Mouse (Mus musculus) ovary, adult 18-20 months (tissue): ENCODE data around the gene Bcdin3d.

Experiments
- DNase-seq: peaks from one replicate; pipeline ENCODE4 v3.0.0; 2022; ENCODE audit warnings: low spot score, mixed read lengths

Gene Bcdin3d

DNA sequence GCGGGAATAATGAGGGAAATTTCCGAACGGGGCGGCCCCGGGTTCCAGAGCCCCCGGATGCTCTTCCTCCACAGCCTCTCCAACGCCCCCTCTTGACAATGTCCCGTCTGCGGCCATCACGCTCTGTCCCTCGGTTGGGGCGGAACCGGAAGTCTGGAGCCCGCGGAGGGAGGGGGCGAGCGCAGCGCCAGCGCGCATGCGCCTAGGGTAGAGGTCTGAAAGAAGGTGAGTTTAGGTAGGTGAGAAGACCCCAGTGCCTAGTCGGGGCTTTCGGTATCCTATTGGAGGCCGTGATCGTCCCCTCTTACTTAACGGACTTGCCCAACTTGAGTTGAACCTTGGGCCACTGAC is at the start of gene Bcdin3d:
Bcdin3d (minus strand) TSS at position 155 of the 351 bp plus-strand sequence.
- peak; percentile 83 for DNase-seq

DNA sequence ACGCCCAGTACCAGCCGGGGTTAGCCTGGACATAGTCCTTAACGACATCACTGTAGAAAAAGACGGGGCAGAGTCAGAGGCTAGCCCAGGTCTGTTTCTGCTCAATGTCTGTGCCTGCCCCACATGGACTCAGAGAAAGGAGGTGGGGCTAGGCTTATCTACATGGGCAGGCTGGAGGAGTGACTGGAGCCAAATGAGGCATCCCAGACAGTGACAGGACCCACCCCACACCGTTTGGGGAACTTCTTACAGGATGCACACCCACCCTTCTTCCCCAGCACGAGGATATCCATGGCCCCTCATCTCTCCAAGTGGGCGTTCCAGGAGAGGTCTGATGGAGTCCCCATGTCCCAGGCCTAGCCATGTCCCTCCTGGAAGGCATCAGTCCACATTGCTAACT is 45.8 kb upstream of the Bcdin3d start:
- no peak for DNase-seq

DNA sequence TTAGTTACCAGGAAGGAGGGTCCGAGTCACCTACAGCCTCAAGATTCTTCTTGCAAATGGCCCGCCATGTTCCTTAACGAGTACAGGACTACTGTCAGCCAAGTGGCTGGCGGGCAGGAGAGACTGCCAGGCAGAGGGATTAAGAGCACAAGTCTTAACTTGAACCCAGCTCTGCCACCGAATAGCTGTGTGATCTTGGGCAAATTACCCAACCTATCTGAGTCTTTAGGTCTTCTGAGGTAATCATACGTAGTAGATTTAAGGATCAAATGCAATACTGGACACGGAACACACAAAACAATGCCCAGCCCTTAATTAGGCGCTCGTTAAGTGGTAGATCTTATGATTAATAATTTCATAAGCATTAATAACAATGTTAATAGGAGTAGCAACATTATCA is 45.1 kb upstream of the Bcdin3d start:
- DNase-seq, result no peak

DNA sequence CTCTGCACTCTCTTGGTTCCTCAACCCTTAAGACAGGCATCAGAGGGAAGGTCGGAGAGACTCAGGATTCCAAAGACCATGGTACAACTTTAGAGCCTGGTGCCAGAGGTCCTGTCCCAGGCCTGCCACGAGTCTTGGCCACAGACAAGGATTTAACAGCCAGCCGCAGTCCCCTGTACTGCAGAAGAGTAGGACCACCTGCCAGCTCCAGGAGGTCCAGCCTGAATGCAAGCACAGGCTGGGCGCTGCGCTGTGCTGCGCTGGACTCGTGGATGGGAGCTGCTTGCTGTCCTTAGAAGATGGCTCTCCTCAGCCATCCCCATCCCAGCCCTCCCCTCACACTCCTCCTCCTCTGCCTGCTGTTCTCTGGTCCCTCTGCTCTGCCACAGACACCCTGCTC is 43.2 kb upstream of the Bcdin3d start:
- no peak for DNase-seq

DNA sequence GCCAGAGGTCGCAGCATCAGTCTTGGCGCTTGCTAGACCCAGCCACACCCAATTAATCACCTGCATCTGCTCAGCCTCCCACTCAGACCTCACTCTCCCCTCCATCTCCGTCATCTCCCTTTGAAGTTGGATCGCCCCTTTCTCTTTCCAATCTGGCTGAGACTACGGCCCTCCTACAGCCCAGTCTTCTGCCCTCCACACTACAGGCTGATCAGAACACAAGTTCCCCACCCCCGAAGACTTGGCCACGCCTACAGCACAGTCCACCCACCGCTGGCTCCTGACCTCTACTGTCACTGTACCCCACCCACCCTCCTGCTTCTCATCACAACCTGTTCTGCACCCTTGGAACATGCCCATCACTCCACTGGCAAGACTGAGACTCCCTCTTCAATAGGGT is 42.2 kb upstream of the Bcdin3d start:
- no peak for DNase-seq

DNA sequence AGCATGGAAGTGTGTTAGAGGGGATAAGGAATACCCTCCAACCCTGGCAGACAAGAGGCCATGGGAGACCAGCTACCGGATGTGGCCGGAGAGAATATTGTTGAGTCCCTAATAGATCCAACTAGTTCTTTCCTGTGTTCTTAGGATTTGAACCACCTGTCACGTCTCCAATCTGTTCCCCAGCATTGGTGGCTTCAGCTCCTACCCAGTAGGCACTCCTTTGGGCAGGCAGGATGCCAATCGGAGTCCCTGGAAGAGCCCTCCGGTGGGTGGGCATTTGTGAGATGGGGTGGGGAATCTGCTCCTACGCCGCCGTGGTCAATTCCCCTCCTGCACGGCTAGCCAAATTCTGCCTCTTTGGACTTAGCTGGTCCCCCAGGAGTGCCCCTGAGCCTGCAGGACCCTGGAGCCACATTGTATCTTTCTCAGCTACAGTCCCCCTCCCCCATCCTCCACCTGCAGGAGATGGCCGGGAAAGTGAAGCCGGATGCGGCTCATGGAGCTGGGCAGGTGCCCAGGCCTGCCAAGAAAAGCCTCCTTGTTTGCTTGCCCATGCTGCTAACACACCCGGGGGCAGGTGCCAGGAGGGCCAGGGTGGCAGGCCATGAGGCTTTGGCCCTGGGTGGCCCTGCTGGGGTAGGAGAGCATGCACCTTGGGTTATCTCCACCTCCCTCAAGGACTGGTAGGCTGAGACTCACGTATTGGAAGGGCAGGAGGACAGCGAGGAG is 37.4 kb upstream of the Bcdin3d start:
- no peak for DNase-seq

DNA sequence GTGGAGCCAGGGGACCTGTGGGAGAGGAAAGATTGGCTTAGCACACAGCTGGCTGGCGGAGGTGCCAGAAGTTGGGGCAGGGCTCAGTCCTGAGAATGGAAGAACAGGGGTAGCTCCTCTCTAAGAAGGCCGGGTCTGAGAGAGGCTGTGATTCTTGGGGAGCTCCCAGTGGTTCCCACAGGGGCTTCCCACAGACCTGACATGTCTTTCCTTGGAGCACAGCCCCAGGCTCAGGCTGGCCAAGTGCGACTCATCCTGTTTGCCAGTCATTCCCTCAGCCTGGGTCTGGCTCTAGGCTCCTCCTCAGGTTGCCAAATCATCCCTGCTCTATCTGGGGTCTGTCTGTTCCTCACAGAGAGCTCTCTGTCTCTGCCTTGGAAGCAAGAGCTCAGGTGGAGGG is 36.1 kb upstream of the Bcdin3d start:
- no peak for DNase-seq

DNA sequence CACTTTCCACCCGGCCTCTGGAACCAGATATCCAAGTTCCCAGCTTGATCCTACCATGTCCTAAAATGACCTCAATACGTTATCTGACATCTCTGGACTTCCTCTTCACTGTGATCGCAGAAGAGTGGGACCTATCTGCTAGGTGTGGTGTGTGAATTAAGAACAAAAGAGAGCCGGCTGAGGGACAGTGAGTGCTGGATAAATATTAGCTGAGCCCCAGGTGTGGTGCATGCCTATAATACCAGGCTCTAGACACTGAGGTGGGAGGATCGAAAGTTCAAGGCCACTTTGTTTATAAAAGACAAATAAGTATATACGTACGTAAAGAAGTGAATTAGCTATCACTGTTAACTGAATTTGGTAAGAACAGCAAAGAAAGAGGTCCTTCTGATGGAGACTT is 35.3 kb upstream of the Bcdin3d start:
- DNase-seq, result no peak

DNA sequence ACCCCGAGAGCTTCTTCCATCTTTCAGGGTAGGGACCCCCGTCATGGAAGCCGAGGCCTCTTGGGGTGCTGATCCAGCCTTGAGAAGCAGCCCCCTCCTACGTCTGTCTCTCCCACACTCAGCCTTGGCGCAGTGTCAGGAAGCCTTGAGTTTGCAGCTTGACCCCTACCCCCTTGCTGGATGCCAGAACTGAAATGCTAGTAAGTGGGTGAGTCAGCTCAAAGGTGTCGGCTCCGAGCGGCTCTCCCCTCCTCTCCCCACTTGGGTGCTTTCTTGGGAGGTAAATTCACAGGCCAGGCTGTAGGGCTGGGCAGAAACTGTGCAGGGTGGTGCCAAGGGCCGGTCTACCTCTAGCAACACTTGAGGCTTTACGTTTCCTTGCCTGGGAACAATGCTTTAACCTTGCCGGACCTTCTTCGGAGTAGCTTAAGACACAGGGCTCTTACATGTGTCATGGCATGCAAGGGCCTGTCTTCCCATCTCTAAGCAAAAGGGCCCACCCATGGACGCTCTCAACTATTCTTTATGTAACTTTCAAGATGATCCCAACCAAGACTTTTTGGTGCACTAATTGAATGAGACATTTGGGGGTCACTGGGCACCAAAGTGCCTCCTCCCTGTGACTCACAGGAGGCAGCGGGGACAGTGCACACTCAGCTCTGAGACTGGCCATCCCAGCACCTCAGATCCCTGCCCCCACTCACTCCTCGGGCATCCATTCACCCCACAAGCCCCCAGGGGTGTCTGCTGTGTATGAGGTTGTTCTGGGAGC is 31.0 kb upstream of the Bcdin3d start:
- DNase-seq, result peak; percentile 56

DNA sequence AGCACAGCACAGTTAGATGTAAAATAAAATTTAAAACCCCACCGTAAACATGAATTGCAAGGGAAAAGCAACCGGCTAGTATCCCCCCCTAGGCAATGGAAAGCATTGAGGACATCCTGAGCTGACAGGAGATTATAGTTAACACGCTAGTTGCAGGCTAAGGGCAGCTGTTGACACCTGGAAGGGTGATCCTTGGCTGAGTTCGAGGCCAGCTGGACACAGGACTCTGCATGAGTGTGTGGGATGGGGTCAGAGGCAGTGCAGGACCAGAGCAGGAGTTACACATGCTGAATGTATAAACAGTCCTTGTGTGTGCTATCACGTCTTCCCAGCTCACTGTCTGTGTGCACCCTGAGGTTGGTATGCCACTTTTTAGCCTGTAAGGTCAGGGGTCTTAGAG is 28.7 kb upstream of the Bcdin3d start:
- DNase-seq, result no peak

DNA sequence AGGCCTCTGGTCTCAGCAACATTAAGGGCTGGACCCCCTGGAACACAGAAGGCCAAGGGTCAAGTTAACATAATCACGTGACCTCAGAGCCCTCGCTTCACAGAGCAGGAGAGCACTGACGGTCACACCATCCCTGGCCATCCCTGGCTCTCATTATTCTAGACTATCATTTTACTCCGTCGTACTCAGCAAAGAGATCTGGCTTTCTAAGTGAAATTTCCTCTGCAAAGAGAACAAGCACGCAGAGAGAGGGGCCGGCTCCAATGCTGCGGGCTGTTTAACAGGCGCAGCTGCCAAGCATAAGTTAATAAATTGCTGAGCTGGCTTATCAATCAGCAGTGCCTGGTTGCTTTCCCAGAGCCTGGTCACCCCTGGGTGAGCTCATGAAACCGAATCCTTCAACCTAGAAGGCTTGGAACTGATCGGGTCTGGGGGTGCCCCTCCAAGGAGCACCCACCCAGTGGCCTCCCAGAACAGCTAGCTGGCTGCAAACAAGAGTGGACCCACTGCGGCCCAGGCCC is 27.8 kb upstream of the Bcdin3d start:
- no peak for DNase-seq

DNA sequence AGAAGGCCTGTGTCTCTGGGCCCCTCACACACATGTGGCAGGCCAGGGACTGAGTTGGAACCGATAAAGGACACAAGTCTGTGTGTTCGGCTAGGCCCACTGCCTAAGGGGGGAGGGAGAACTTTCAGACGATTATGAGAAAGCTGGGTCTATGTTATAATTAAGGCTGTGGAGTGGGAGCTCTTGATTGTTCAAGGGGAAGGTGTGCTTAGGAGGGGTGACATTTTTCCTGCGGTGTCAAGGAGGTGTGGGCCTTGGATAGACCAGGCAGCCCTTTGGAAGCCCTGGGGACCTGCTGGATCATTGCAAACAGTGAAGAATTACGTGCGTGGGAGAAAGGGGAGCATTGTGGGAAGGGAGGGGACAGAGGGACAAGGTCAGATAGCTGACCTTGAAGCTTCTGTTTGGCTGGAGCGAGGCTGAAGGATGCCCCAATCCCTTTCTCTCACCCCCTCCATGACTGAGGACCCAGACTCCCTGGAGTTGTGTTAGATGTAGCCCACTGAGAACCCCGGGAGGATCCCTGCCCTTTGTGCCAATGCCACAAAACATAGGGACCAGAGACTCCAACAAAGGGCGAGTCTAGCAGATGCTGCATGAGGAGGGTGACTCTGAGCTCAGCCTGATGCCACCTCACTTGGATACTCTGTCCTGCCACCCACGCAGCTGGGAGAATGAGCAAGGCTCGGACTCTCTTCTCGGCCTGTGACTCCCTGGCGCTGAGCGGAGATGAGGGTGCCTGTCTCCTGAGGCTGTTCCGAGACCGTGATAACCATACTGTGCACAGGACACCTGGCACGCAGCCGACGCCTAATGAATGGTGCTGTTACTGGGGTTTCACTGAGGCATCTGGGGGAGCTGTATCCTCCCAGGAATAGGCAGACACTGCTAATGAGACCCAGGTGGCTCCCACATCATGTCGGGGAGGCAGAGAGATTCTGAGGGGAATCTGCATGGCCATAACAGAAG is 27.0 kb upstream of the Bcdin3d start:
- DNase-seq, result no peak

DNA sequence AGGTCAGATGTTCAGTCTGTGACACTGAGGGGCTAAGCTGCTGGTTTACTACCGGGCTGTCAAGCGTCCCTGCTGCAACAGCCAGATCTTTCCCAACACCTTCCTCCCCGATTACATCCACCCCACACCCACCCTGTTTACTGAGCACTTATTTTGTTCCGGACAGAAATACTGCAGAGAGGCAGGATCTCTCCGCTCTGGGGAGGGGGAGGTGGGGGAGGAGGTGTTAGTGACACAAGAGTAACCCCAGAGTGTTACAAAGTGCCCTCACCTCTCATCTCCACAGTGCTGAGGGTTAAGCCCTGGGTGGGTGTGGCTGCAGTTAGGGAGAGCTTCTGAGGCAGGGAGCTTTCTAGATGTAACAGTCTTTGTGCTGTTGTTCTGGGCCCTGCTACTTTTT is 25.8 kb upstream of the Bcdin3d start:
- DNase-seq, result no peak

DNA sequence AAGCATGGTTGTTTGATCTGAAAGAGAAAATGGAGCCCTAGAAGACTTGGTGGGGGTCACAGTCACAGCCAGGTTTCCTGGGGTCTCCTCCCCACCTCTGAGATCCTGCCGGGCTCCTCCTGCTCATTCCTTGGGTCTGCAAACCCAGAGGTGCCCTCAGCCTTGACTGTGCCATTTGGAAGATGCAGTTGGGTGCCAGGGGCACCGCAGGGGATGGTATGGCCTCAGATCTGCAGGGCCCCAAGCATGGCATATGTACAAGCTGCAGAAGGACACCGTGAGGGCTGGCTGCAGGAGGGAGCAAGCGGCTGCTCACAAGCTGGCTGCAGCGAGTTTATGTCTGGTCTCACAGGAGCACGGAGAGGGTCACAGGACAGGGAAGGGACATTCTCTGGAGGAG is 25.2 kb upstream of the Bcdin3d start:
- DNase-seq, result no peak

DNA sequence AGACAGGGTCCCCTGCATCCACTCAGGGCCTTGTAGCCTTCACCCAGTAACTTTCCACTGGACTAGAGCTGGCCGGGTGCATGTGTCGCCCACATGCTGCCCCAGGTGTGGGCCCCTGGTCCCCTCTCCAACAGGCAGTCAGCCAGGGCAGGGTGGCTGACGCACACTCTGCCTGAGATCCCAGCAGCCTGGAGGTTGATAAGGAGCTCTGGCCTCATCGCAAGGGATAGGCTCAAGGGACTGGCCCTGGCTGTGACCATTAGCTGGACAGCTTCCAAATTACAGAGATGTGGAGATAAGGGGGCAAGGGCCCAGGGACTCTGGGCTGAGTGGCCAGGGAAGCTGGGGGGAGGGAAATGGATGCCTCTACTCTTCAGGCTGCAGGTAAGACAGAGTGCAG is 24.3 kb upstream of the Bcdin3d start:
- peak; percentile 41 for DNase-seq

DNA sequence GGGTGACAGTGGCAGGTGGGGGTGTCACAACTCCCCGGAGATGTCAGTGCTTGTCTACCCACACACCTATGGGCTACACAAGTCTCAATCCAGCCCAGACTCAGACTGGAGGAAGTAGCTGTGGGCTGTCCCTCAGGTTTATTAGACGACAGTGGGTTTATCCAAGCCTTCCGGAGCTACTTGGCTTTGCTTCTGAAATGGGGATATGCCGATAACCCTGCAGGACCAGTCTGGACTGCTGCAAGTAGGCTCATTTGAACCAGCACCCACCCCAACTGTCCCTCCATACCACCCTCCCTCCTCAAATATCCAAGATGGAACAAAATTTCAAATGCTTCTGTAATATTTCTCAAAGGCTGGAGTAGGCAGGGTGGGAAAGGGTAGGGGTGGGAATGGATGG is 23.8 kb upstream of the Bcdin3d start:
- DNase-seq, result no peak

DNA sequence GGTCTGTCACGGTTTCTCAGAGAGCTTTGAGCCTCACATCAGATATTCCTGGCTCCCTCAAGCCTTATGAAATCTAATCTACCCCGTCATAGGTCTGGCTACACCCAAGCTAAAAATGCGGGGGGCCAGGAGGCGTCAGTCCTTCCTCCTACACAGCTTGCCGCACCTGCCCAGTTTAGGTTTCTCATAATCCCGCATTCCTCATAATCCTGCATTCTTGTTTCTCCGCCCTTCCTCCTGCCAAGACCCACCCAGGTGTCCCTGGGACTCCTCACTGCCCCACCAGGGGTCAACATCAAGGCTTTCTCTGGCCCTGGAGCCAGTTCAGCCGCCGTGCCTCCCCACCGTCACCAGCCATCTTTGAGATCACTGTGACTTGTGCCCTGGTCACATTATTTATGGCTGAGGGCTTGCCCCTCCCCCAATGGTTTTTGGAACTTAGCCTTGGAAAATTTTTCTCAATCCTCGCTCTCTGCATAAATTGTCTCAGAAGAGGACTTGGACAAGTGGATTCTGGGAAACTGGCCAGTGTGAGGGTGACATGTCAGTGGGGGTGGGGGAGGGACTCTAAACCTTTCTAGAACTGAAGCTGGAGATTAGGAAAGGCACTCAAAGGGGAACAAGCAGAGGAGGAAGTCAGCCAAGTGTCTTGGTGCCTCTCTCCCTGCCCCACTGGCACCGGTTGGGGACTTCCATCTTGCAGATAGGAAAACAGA is 23.2 kb upstream of the Bcdin3d start:
- no peak for DNase-seq

DNA sequence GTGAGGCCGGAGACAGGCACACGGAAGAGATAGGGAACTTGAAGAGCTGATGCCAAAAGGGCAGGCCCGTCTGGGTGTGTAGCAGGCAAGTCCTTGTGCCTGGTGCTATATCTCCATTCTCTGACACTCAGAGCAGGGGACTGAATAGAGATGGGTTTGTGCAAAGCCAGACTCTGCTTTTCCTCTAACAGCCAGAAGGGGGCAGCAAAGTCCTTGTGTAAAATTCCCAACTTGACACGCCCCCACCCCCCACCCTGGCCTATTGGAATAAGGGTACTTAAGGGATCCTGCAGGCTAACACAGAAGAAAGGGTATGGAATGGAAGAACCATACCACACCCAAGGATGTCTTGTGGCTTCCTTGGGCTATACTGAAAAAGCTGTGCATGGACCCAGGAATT is 22.5 kb upstream of the Bcdin3d start:
- no peak for DNase-seq

DNA sequence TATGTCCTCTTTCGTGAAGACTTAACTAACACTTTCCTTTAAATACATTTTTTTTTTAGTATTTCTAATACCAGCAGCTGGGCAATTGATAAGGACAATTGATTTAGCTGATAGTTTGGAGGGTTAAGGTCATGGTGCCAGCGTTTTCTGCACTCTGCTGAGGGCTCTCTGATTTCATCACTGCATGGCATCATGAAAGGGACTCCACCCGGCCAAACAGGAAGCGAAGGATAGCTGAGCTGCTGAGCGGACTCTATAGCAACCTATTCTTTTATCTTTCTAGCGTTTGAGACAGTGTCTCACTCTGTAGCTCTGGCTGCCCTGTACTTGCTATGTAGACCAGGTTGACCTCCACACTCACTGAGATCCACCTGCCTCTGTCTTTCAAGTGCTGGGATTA is 10.2 kb upstream of the Bcdin3d start:
- DNase-seq, result no peak

DNA sequence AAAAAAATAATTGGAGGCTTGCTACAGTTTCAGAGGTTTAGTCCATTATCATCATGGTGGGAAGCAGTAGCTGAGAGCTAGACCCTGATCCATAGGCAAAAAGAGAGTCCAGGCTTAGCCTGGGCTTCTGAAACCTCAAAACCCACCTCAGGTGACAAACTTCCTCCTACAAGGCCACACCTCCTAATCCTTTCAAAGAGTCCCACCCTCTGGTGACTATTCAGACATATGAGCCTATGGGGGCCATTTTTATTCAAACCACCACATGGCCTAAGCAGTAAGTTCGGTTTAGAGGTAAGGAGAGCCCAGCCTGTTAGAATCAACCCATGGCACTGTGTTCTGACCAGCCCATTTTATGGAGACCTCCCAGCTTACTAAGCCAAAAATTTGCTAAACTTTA is 1.3 kb upstream of the Bcdin3d start:
- no peak for DNase-seq

DNA sequence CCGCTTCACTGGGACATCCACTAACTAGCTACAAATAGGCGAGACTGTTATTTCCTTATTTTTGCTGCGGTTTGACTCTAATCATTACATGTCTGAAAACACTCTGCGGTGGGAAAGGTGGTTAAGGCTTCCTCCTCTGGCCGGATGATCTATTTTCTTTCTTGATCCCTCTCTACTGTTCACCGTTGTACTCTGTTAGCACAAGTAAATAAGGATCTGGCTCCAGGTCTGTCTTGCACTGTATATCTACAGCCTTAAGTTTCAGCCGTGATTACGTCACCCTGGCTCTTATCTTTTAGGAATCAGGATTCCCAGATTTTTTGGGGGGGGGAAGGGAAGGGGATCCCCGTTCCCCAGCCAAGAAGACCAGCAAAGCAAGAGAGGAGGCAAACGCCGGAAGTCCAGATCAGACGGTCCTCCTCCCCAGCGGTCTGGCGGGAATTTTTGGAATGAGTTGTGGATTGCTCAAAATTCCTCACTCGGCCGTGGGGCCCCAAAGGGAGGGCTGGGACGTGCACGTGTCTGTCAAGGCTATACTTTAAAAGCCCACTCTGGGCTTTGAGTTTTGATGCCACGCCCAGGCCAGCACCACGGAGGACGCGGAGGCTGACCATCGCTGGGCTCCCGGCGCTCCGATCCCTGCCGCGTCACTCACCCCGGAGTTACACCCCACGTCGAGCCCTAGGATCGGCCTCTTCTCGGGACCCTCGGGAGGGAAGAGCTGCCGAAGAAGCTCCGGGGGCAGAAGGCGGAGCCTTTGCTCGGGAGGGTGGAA is 542 bp downstream of the Bcdin3d start:
- peak; percentile 66 for DNase-seq
